Mouse (Mus musculus) kidney, embryonic 14.5 days (tissue): Measurements from ENCODE around the gene Nckipsd. TPM values are rescaled to one million over a fixed set of nuclear protein-coding genes. Genes with fewer than 3 reads are reported as not detected.

ENCODE experiments used
- ATAC-seq: fragments of 200-750 bp; cut with Nextera tagmentation; 2 replicates; pipeline ENCODE4 v1.8.0; 2017; ENCODE audit warnings: moderate number of reproducible peaks, mild to moderate bottlenecking, moderate TSS enrichment, moderate library complexity; ENCODE audit not compliant: low FRiP score, low TSS enrichment
- H3K27ac ChIP-seq: fragments of 300-500 bp; sonication (generic); 2 replicates; pipeline ENCODE4 v1.5.1; 2014; ENCODE audit warnings: low read depth, mild to moderate bottlenecking, low read length, moderate library complexity, mixed read lengths
- H3K27me3 ChIP-seq: fragments of 300-500 bp; sonication (generic); 2 replicates; pipeline ENCODE4 v1.6.1; 2014; ENCODE audit warnings: mild to moderate bottlenecking, low read length; ENCODE audit not compliant: control insufficient read depth, insufficient read depth
- H3K36me3 ChIP-seq: fragments of 300-500 bp; sonication (generic); 2 replicates; pipeline ENCODE4 v1.6.1; 2014; ENCODE audit warnings: low read length, mixed read lengths; ENCODE audit not compliant: control insufficient read depth, insufficient read depth
- H3K4me1 ChIP-seq: fragments of 300-500 bp; sonication (generic); 2 replicates; pipeline ENCODE4 v1.6.1; 2014; ENCODE audit warnings: low read length, mixed read lengths; ENCODE audit not compliant: control insufficient read depth, insufficient read depth
- H3K4me2 ChIP-seq: fragments of 300-500 bp; sonication (generic); replicated peaks from 2 replicates; pipeline ENCODE4 v1.6.1; 2014; ENCODE audit warnings: low read depth, mild to moderate bottlenecking, low read length
- H3K4me3 ChIP-seq: fragments of 300-500 bp; sonication (generic); 2 replicates; pipeline ENCODE4 v1.5.1; 2014; ENCODE audit warnings: mild to moderate bottlenecking, low read length
- H3K9ac ChIP-seq: fragments of 300-500 bp; sonication (generic); 2 replicates; pipeline ENCODE4 v1.6.1; 2014; ENCODE audit warnings: low read depth, mild to moderate bottlenecking, low read length, moderate library complexity
- H3K9me3 ChIP-seq: fragments of 300-500 bp; sonication (generic); 2 replicates; pipeline ENCODE4 v1.6.1; 2016; ENCODE audit warnings: low read length; ENCODE audit not compliant: control insufficient read depth
- WGBS: fragments of 180-500 bp; shearing (Covaris S2); extraction: QIAGEN DNeasy Blood & Tissue Kit; methylation state at CpG from one replicate; pipeline ENCODE4 v1.1.7; 2014; 5-methylcytosine and 5-hydroxymethylcytosine counted together
- polyA plus RNA-seq: library from polyadenylated mRNA; unstranded; fragments of >200 nt; fragmentation: Nextera tagmentation; extraction: Ambion mirVana; gene quantifications from 2 replicates; pipeline ENCODE4 v1.2.1, GENCODE M21; 2014

Gene Nckipsd
- polyA plus RNA-seq, 1 experiment from 2014 or later: 21.7 TPM

GRCm38 (mm10) chr9:108782836-108783547 lies 25.2 kb upstream of the Nckipsd start:
- H3K4me2 ChIP-seq: peak overlapping the region; percentile 78
- 0 out of 2 replicates have a peak, but pooled peaks have one; percentile 1 for ATAC-seq
- H3K4me3 ChIP-seq: peak overlapping the region; percentile 75
- no peak overlapping the region for H3K27ac ChIP-seq
- H3K9ac ChIP-seq: peak overlapping the region; percentile 98; the same call in 1 of the 2 replicates
- WGBS: 21% methylated on average over 9 of the region's 9 CpGs
- H3K9me3 ChIP-seq: no peaks in the 10 kb centered on the region
- no peaks in the 10 kb centered on the region for H3K27me3 ChIP-seq
- H3K4me1 ChIP-seq: peaks cover 28% of the 10 kb centered on the region
- H3K36me3 ChIP-seq: peaks cover 8% of the 10 kb centered on the region; the same call in 1 of the 2 replicates

- no peaks in the 10 kb centered on the region for H3K9me3 ChIP-seq
- peak within 1 kb of the TSS; percentile 90 for H3K27ac ChIP-seq
- H3K27me3 ChIP-seq: no peaks in the 10 kb centered on the region
- peak within 1 kb of the TSS; percentile 78 for H3K4me2 ChIP-seq
- peak within 1 kb of the TSS; percentile 98 for H3K9ac ChIP-seq
- WGBS: under 1% methylated on average over 56 of the region's 56 CpGs
- H3K4me3 ChIP-seq: peak within 1 kb of the TSS; percentile 75
- H3K36me3 ChIP-seq: peaks cover 8% of the 10 kb centered on the region; the same call in 1 of the 2 replicates
- peaks cover 28% of the 10 kb centered on the region for H3K4me1 ChIP-seq
- ATAC-seq: peak; percentile 99
Measured at GRCm38 (mm10) chr9:108783548-108784463, 24.4 kb upstream of the Nckipsd start, which contains the start of gene Ip6k2. Gene Ip6k2 (plus strand): TSS chr9:108783796.

- peak overlapping the region; percentile 98; the same call in 1 of the 2 replicates for H3K9ac ChIP-seq
- no peak overlapping the region for H3K27ac ChIP-seq
- no peaks in the 10 kb centered on the region for H3K27me3 ChIP-seq
- ATAC-seq: no peak
- H3K36me3 ChIP-seq: peaks cover 8% of the 10 kb centered on the region; the same call in 1 of the 2 replicates
- H3K4me1 ChIP-seq: peaks cover 28% of the 10 kb centered on the region
- H3K9me3 ChIP-seq: no peaks in the 10 kb centered on the region
- peak overlapping the region; percentile 75; the same call in 1 of the 2 replicates for H3K4me3 ChIP-seq
- peak overlapping the region; percentile 78 for H3K4me2 ChIP-seq
Measured at GRCm38 (mm10) chr9:108785416-108785815, 22.8 kb upstream of the Nckipsd start.

- Histone ChIP-seq H3K9ac (no peak overlapping the region), H3K4me1 (peaks cover 28% of the 10 kb centered on the region), H3K36me3 (peaks cover 13% of the 10 kb centered on the region; the same call in 1 of the 2 replicates), H3K9me3 (no peaks in the 10 kb centered on the region), H3K27ac (no peak overlapping the region), H3K27me3 (no peaks in the 10 kb centered on the region), H3K4me3 (no peak overlapping the region; the same call in 1 of the 2 replicates), H3K4me2 (no peak overlapping the region)
- WGBS: 84% methylated on average over 1 of the region's 1 CpGs
- no peak for ATAC-seq
Measured at GRCm38 (mm10) chr9:108786494-108786893, 21.7 kb upstream of the Nckipsd start.

- no peak for ATAC-seq
- Histone ChIP-seq H3K36me3 (peaks cover 13% of the 10 kb centered on the region; the same call in 1 of the 2 replicates), H3K4me2 (no peak overlapping the region), H3K4me1 (peaks cover 33% of the 10 kb centered on the region), H3K9me3 (no peaks in the 10 kb centered on the region), H3K4me3 (no peak overlapping the region), H3K27me3 (no peaks in the 10 kb centered on the region), H3K27ac (no peak overlapping the region), H3K9ac (no peak overlapping the region)
- 89% methylated on average over 2 of the region's 2 CpGs for WGBS
Measured at GRCm38 (mm10) chr9:108787080-108787479, 21.1 kb upstream of the Nckipsd start.

- WGBS: 33% methylated on average over 3 of the region's 3 CpGs
- Histone ChIP-seq H3K27me3 (no peaks in the 10 kb centered on the region), H3K4me3 (no peak overlapping the region), H3K27ac (no peak overlapping the region), H3K9me3 (no peaks in the 10 kb centered on the region), H3K36me3 (peaks cover 13% of the 10 kb centered on the region; the same call in 1 of the 2 replicates), H3K4me1 (peaks cover 44% of the 10 kb centered on the region), H3K4me2 (no peak overlapping the region), H3K9ac (no peak overlapping the region)
- ATAC-seq: no peak
Measured at GRCm38 (mm10) chr9:108788713-108789112, 19.5 kb upstream of the Nckipsd start.

GRCm38 (mm10) chr9:108792307-108792706 lies 15.9 kb upstream of the Nckipsd start:
- ATAC-seq: no peak
- H3K36me3 ChIP-seq: peaks cover 21% of the 10 kb centered on the region
- H3K27me3 ChIP-seq: no peaks in the 10 kb centered on the region
- 85% methylated on average over 1 of the region's 1 CpGs for WGBS
- H3K27ac ChIP-seq: no peak overlapping the region
- H3K9ac ChIP-seq: no peak overlapping the region
- no peak overlapping the region for H3K4me3 ChIP-seq
- H3K9me3 ChIP-seq: no peaks in the 10 kb centered on the region
- H3K4me1 ChIP-seq: peaks cover 51% of the 10 kb centered on the region
- H3K4me2 ChIP-seq: no peak overlapping the region

- no peak overlapping the region for H3K4me2 ChIP-seq
- no peak overlapping the region for H3K4me3 ChIP-seq
- no peaks in the 10 kb centered on the region for H3K27me3 ChIP-seq
- H3K4me1 ChIP-seq: peaks cover 48% of the 10 kb centered on the region
- H3K27ac ChIP-seq: no peak overlapping the region
- no peak overlapping the region for H3K9ac ChIP-seq
- ATAC-seq: no peak
- H3K36me3 ChIP-seq: peaks cover 24% of the 10 kb centered on the region
- 58% methylated on average over 3 of the region's 3 CpGs for WGBS
- H3K9me3 ChIP-seq: no peaks in the 10 kb centered on the region
Measured at GRCm38 (mm10) chr9:108792730-108793129, 15.4 kb upstream of the Nckipsd start.
